Mouse (Mus musculus) neural tube, embryonic 13.5 days (tissue): ENCODE measurements around the gene Hmgcr. TPM values are rescaled to one million over a fixed set of nuclear protein-coding genes. Genes with fewer than 3 reads are reported as not detected.

Source experiments
- ATAC-seq: fragments of 200-750 bp; cut with Nextera tagmentation; 2 replicates; pipeline ENCODE4 v1.8.0; 2017; ENCODE audit warnings: low read depth, mild to moderate bottlenecking, moderate TSS enrichment, moderate library complexity
- H3K27ac ChIP-seq: fragments of 300-500 bp; sonication (generic); replicated peaks from 2 replicates; pipeline ENCODE4 v1.5.1; 2015; ENCODE audit warnings: moderate library complexity, mild to moderate bottlenecking, inconsistent platforms
- H3K27me3 ChIP-seq: fragments of 300-500 bp; sonication (generic); 2 replicates; pipeline ENCODE4 v1.6.1; 2015; ENCODE audit warnings: mild to moderate bottlenecking, inconsistent platforms
- H3K36me3 ChIP-seq: fragments of 300-500 bp; sonication (generic); 2 replicates; pipeline ENCODE4 v1.6.1; 2015; ENCODE audit warnings: mild to moderate bottlenecking, inconsistent platforms
- H3K4me1 ChIP-seq: fragments of 300-500 bp; sonication (generic); replicated peaks from 2 replicates; pipeline ENCODE4 v1.6.1; 2015; ENCODE audit warnings: inconsistent platforms
- H3K4me2 ChIP-seq: fragments of 300-500 bp; sonication (generic); 2 replicates; pipeline ENCODE4 v1.6.1; 2015; ENCODE audit warnings: inconsistent platforms, mild to moderate bottlenecking, moderate library complexity
- H3K4me3 ChIP-seq: fragments of 300-500 bp; sonication (generic); 2 replicates; pipeline ENCODE4 v1.5.1; 2015; ENCODE audit warnings: mild to moderate bottlenecking, inconsistent platforms
- H3K9ac ChIP-seq: fragments of 300-500 bp; sonication (generic); 2 replicates; pipeline ENCODE4 v1.6.1; 2015; ENCODE audit warnings: moderate library complexity, mild to moderate bottlenecking, inconsistent platforms
- H3K9me3 ChIP-seq: fragments of 300-500 bp; sonication (generic); 2 replicates; pipeline ENCODE4 v1.6.1; 2016; ENCODE audit warnings: inconsistent platforms
- WGBS: fragments of 180-500 bp; shearing (Covaris S2); methylation state at CpG from one replicate; pipeline ENCODE4 v1.1.7; 2015; 5-methylcytosine and 5-hydroxymethylcytosine counted together
- polyA plus RNA-seq: library from polyadenylated mRNA; unstranded; fragments of >200 nt; fragmentation: Nextera tagmentation; extraction: Ambion mirVana; gene quantifications from 2 replicates; pipeline ENCODE4 v1.2.1, GENCODE M21; 2015

Gene Hmgcr
- polyA plus RNA-seq = 129 and 134 TPM in 2 replicates

- peak within 1 kb of the TSS; percentile 98 for H3K27ac ChIP-seq
- no peaks in the 10 kb centered on the region for H3K9me3 ChIP-seq
- H3K27me3 ChIP-seq = no peaks in the 10 kb centered on the region
- ATAC-seq = peak; percentile 100
- peaks cover 43% of the 10 kb centered on the region for H3K4me1 ChIP-seq
- H3K9ac ChIP-seq = peak within 1 kb of the TSS; percentile 98
- peak within 1 kb of the TSS; percentile 99 for H3K4me3 ChIP-seq
- peak within 1 kb of the TSS; percentile 88 for H3K4me2 ChIP-seq
- peaks cover 10% of the 10 kb centered on the region for H3K36me3 ChIP-seq
- WGBS = under 1% methylated on average over 65 of the region's 70 CpGs
These were observed at the start of gene Hmgcr for GRCm38 (mm10) chr13:96670406-96671077. TSS of gene Hmgcr (minus strand) at chr13:96670936.

GRCm38 (mm10) chr13:96720003-96720402 is 49.3 kb upstream of the Hmgcr start:
- Histone ChIP-seq H3K27me3 (no peaks in the 10 kb centered on the region), H3K9me3 (no peaks in the 10 kb centered on the region), H3K4me1 (no peaks in the 10 kb centered on the region), H3K27ac (no peak overlapping the region), H3K36me3 (no peaks in the 10 kb centered on the region), H3K4me3 (no peak overlapping the region), H3K9ac (no peak overlapping the region), H3K4me2 (no peak overlapping the region)
- WGBS = 93% methylated on average over 2 of the region's 2 CpGs
- no peak for ATAC-seq

DNA sequence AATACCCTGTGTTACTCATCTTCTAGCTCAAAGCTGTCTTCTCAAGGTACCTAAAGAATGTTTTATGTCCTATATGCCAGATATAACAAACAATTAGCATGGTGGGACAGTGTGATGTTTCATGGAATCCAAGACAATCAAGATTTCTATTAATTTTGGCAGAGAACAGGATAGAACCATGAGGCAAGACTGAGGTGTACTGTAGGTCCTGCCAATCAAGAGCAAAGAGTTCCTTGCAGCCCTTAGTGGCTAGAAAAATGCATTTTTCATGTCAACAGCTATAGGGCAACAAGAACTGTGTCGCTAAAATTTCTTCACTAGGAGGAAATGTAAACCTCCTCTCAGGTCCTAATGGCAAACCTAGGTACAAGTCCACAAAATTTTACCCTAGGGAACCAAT is 47.1 kb upstream of the Hmgcr start:
- H3K9ac ChIP-seq = no peak overlapping the region
- H3K36me3 ChIP-seq = no peaks in the 10 kb centered on the region
- H3K4me2 ChIP-seq = no peak overlapping the region
- no peaks in the 10 kb centered on the region for H3K9me3 ChIP-seq
- no peak overlapping the region for H3K27ac ChIP-seq
- no peaks in the 10 kb centered on the region for H3K27me3 ChIP-seq
- H3K4me3 ChIP-seq = no peak overlapping the region
- 66% methylated on average over 1 of the region's 1 CpGs for WGBS
- ATAC-seq = no peak
- no peaks in the 10 kb centered on the region for H3K4me1 ChIP-seq

GRCm38 (mm10) chr13:96716311-96716710 is 45.6 kb upstream of the Hmgcr start:
- Histone ChIP-seq H3K9ac (no peak overlapping the region), H3K9me3 (no peaks in the 10 kb centered on the region), H3K36me3 (no peaks in the 10 kb centered on the region), H3K27ac (no peak overlapping the region), H3K4me2 (no peak overlapping the region), H3K4me1 (no peaks in the 10 kb centered on the region), H3K4me3 (no peak overlapping the region), H3K27me3 (no peaks in the 10 kb centered on the region)
- 92% methylated on average over 2 of the region's 2 CpGs for WGBS
- no peak for ATAC-seq

DNA sequence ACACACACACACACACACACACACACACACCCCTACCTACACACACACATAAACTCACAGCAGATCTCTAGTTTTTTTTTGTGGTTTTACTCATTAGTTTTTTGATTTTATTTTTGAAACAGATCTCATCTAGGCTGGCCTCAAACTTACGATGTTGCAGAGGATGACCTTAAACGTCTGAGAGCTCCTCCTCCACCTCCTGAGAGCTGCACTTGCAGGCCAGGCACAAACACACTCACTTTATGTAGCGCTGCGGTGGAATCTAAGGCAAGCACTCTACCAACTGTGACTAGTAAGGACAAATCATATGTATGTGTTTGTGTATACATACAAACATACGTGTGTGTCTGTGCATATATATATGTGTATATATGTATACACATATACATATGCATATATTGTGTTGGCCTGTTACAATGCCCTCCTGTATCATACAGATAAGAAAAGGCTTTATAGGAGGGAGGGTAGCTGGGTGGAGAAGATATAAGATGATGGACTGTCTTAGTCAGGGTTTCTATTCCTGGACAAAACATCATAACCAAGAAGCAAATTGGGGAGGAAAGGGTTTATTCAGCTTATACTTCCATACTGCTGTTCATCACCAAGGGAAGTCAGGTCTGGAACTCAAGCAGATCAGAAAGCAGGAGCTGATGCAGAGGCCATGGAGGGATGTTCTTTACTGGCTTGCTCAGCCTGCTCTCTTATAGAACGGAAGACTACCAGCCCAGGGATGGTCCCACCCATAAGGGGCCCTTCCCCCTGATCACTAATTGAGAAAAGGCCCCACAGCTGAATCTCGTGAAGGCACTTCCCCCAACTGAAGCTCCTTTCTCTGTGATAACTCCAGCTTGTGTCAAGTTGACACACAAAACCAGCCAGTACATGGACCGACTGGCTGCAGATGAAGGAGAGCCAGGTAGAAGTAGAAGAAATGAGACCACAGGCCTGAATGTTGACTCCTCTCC is 38.8 kb upstream of the Hmgcr start:
- H3K27ac ChIP-seq = no peak overlapping the region
- no peak overlapping the region for H3K9ac ChIP-seq
- H3K36me3 ChIP-seq = no peaks in the 10 kb centered on the region
- 87% methylated on average over 8 of the region's 8 CpGs for WGBS
- H3K27me3 ChIP-seq = no peaks in the 10 kb centered on the region
- no peak overlapping the region for H3K4me2 ChIP-seq
- H3K4me1 ChIP-seq = no peaks in the 10 kb centered on the region
- H3K9me3 ChIP-seq = no peaks in the 10 kb centered on the region
- no peak for ATAC-seq
- no peak overlapping the region for H3K4me3 ChIP-seq

DNA sequence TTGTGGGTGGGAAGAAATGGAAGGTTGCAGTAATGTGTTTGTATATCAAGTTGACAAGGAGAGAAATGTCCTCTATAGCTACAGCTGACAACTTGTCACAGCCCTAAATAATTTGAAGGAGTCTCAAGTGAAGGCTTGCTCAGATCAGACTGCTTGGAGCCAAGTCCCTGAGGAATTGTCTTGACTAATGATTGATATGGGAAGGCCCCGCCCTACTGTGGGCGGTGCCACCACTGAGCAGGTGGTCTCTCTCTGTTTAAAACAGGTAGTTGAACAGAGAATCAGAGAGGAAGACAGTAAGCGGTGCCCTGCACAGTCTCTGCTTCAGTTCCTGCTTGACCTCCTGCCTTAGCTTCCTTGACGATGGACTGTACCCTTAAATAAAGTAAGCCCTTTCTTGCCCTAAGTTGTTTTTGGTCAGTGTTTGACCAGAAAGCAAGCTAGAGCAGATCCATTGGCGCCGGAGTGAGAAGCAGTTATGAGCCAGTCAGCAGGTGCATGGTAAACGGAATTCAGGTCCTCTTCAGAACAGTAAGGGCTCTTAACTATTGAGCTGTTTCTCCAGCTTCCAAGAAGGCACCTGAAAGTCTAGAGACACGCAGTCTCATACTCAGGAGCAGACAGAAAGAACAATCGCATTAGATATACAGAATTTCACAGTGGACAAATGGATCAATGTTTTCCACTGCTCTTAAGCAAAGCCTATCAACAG is 32.0 kb upstream of the Hmgcr start:
- H3K4me1 ChIP-seq = no peaks in the 10 kb centered on the region
- H3K27me3 ChIP-seq = no peaks in the 10 kb centered on the region
- H3K27ac ChIP-seq = no peak overlapping the region
- ATAC-seq = no peak
- H3K4me2 ChIP-seq = no peak overlapping the region
- H3K9me3 ChIP-seq = no peaks in the 10 kb centered on the region
- H3K9ac ChIP-seq = no peak overlapping the region
- no peaks in the 10 kb centered on the region for H3K36me3 ChIP-seq
- WGBS = 76% methylated on average over 9 of the region's 9 CpGs
- no peak overlapping the region for H3K4me3 ChIP-seq

DNA sequence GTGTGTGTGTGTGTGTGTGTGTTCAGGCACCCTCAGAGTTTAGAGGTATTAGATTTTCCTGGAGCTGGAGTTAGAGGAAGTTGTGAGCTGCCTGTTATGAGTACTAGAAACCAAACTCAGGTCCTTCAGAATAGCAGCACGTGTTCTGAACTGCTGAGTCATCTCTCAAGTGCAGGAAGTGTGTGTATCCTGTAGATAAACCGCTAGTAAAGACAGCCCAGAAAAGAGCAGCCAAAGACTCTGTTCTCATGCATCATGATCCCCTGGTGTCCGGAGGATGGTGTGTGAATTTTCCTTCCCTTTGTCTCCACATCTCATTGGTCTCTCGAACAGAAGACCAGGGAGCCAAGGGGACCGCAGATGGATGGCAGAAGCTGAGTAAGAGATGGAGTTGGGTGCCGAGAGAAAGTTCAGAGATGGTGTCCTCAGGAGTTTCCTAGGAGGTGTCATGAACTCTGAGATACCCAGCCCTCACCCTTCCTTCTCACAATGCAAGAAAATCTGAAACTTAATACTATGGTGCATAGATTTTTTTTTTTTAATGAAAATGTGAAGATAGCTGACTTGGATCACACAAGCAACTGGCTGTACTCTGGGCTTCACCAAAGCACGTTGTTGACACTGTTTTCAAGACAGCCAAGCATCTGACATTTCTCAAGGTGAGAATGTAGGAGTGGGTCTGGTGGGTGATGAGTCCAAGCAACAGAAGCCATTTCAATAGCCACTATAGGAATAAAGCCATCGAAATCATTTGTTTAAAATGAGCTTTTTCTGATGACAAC is 27.3 kb upstream of the Hmgcr start:
- no peaks in the 10 kb centered on the region for H3K4me1 ChIP-seq
- H3K27me3 ChIP-seq = no peaks in the 10 kb centered on the region
- ATAC-seq = no peak
- H3K4me2 ChIP-seq = no peak overlapping the region
- no peaks in the 10 kb centered on the region for H3K9me3 ChIP-seq
- no peak overlapping the region for H3K27ac ChIP-seq
- H3K4me3 ChIP-seq = no peak overlapping the region
- H3K36me3 ChIP-seq = no peaks in the 10 kb centered on the region
- 78% methylated on average over 8 of the region's 8 CpGs for WGBS
- no peak overlapping the region for H3K9ac ChIP-seq

GRCm38 (mm10) chr13:96695428-96695827 is 24.7 kb upstream of the Hmgcr start:
- Histone ChIP-seq H3K4me1 (no peaks in the 10 kb centered on the region), H3K27ac (no peak overlapping the region), H3K4me2 (no peak overlapping the region), H3K36me3 (no peaks in the 10 kb centered on the region), H3K9me3 (no peaks in the 10 kb centered on the region), H3K27me3 (no peaks in the 10 kb centered on the region), H3K9ac (no peak overlapping the region), H3K4me3 (no peak overlapping the region)
- ATAC-seq = no peak
- 94% methylated on average over 2 of the region's 2 CpGs for WGBS

DNA sequence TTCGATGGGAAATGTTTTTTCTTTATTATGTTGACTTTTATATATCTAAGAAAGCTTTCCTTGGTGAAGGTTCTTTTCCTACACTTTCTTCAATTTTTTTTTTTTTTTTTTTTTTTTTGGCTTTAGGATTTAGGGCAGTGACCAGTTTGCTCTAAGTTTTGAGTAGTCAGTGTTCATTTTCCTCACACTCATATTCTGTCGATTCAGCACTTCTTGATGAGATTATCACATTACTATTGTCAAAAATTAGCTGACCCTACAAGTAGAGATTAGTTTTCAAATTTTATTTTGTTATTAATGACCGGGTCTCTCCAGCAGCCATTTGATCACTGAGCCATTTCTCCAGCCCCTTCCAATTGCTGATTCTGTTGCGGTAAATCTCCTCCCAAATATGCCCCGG is 19.2 kb upstream of the Hmgcr start:
- no peaks in the 10 kb centered on the region for H3K36me3 ChIP-seq
- ATAC-seq = no peak
- no peak overlapping the region for H3K27ac ChIP-seq
- WGBS = 92% methylated on average over 5 of the region's 5 CpGs
- no peaks in the 10 kb centered on the region for H3K9me3 ChIP-seq
- H3K9ac ChIP-seq = no peak overlapping the region
- no peaks in the 10 kb centered on the region for H3K27me3 ChIP-seq
- H3K4me1 ChIP-seq = no peaks in the 10 kb centered on the region
- H3K4me2 ChIP-seq = no peak overlapping the region
- H3K4me3 ChIP-seq = no peak overlapping the region

DNA sequence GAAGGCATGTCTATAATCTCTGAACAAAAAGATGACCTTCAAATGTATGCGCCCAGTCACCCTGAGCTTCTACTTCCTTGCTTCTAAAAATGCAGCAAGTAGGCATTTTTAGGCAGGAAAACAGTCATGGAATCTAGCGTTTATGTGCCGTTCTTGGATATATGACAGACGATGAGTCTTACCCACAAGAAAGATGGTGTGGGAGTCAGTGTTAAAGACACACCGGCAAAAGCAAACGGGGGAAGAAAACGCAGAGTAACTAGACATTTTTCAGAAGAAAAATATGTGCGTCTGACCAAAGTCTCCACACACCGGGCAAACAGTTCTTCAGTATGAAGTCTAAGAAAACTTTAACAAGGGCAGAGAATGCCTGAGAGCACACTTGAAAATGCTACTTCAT is 16.5 kb upstream of the Hmgcr start:
- Histone ChIP-seq H3K4me3 (no peak overlapping the region), H3K36me3 (no peaks in the 10 kb centered on the region), H3K4me1 (no peaks in the 10 kb centered on the region), H3K27me3 (no peaks in the 10 kb centered on the region), H3K27ac (no peak overlapping the region), H3K9me3 (no peaks in the 10 kb centered on the region), H3K9ac (no peak overlapping the region), H3K4me2 (no peak overlapping the region)
- ATAC-seq = no peak
- WGBS = 94% methylated on average over 9 of the region's 9 CpGs

- no peaks in the 10 kb centered on the region for H3K4me1 ChIP-seq
- no peak for ATAC-seq
- H3K36me3 ChIP-seq = no peaks in the 10 kb centered on the region
- H3K9ac ChIP-seq = no peak overlapping the region
- no peaks in the 10 kb centered on the region for H3K9me3 ChIP-seq
- WGBS = 92% methylated on average over 5 of the region's 5 CpGs
- no peak overlapping the region for H3K4me2 ChIP-seq
- no peak overlapping the region for H3K27ac ChIP-seq
- no peak overlapping the region for H3K4me3 ChIP-seq
- no peaks in the 10 kb centered on the region for H3K27me3 ChIP-seq
These were observed 14.0 kb upstream of the Hmgcr start for GRCm38 (mm10) chr13:96684779-96685178.
